Mouse (Mus musculus): Measurements from ENCODE around the gene Srrm1.

DNA sequence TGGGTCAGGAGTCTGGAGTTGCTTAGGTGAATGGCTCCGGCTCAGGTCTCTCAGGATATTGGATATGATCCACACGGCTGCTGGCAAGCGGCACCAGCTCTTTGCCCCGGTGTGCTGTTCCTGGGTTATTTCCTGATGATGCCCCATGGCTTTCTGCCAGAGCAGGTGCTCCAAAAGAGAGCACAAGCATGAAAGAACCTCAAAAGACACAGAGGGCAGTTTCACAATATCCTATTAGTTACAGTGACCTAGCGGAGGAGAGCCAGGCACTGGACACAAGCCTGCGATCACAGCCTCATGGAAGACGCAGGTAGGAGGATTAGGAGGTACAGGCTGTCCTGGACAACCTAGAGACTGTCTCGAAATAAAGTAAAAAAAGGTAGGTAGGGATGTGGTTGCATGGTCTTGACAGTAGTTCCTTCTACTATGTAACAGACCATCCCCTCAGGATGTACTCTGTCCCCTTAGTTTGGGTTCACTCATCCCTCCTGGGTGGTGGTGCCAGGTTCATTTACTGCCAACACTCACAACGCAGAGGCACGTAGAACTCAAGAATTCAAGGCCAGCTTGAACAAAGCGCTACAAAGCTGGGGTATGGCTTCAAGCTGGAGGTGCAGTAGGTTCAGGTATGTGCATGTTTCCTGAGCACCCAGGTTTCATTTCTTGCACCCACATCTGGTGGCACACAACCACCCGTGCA is 4.2 kb upstream of the Srrm1 start:
- no peak for TF ChIP-seq CTCF (IDR thresholded peaks at IDR 0.05; ENCODE audit: low read depth)
- TF ChIP-seq EP300 (optimal IDR thresholded peaks at IDR 0.05) = no peak

Data from stomach, postnatal 0 days (tissue).